Mouse (Mus musculus): Measurements from ENCODE around the gene H60b. TPM values are rescaled to one million over a fixed set of nuclear protein-coding genes. Genes with fewer than 3 reads are reported as not detected.
"Not testable (repeated sequence)": the region's sequence is repeated elsewhere in the genome, so short reads cannot be mapped to it uniquely, and the experiment has no call there.

Gene H60b
- total and polyA plus RNA-seq, 3 experiments, result not detected

DNA sequence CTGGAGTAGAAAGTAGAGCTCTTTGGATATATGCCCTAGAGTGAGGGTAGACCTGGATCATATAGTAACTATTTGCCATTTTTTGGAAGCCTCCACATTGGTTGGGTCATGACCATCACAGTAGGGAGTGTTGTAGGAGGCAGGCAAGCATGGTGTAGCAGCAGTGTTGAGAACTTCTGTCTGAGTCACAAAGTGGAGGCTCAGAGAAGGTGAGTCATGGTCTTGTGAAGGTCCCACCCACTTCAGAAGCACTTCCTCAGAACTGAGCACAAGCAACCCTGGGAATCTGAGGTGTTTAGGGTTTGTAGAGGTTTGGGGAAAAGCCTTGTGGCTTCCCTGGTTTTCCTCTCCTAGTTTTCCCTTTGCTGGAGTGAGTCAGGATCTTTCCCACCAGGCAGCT, 10.7 kb downstream of the H60b start:
- intact Hi-C loops (cut with DNase I); H3K9ac ChIP-seq (ENCODE audit: low read depth, low read length); H3K36me3 ChIP-seq (ENCODE audit: control insufficient read depth, insufficient read depth, low read length); DNase-seq; H3K4me1 ChIP-seq (ENCODE audit: control insufficient read depth, insufficient read depth, low read length); H3K79me2 ChIP-seq (replicated peaks; ENCODE audit: control insufficient read depth, insufficient read depth, low read length); H3K27ac ChIP-seq; H3K4me3 ChIP-seq; H3K27me3 ChIP-seq (ENCODE audit: control insufficient read depth, insufficient read depth, low read length): not testable (repeated sequence)

DNA sequence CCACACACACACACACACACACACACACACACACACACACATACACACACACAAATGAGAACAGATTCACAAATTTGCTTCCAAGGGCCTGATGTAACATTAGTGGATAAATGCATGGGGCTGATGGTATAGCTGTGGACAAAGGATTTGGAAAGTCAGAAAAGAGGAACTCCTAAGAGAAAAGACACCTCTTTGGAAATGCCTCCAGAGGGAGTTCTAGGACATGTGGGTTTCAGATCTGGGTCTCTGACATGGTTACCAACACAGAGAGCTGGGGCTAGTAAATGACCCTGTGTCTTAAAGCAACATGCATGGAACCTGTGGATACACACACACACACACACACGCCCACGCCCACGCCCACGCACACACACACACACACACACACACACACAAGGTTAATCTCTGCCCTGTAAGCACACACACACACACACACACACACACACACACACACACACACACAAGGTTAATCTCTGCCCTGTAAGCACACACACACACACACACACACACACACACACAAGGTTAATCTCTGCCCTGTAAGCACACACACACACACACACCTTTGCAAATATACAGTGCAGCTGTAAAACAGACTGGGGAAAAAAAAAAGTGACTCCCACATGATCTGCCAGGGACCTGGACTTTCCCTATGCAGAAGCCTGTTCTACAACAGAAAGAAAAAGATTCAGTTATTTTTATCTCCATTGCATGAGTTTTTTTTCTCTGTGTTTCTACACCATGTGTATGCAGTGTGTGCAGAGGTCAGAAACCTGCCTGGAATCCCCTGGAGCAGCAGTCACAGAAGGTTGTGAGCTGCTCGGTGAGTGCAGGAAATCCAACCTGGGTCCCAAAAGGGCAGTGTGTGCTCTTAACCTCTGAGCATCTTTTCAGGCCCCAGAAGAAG, 14.3 kb downstream of the H60b start:
- DNase-seq; H3K4me3 ChIP-seq; H3K9ac ChIP-seq (ENCODE audit: low read depth, low read length); intact Hi-C loops (cut with DNase I); H3K4me1 ChIP-seq (ENCODE audit: control insufficient read depth, insufficient read depth, low read length); H3K36me3 ChIP-seq (ENCODE audit: control insufficient read depth, insufficient read depth, low read length); H3K27me3 ChIP-seq (ENCODE audit: control insufficient read depth, insufficient read depth, low read length); H3K79me2 ChIP-seq (replicated peaks; ENCODE audit: control insufficient read depth, insufficient read depth, low read length); H3K27ac ChIP-seq: not testable (repeated sequence)
- WGBS, result 37% methylated on average over 5 of the region's 5 CpGs

DNA sequence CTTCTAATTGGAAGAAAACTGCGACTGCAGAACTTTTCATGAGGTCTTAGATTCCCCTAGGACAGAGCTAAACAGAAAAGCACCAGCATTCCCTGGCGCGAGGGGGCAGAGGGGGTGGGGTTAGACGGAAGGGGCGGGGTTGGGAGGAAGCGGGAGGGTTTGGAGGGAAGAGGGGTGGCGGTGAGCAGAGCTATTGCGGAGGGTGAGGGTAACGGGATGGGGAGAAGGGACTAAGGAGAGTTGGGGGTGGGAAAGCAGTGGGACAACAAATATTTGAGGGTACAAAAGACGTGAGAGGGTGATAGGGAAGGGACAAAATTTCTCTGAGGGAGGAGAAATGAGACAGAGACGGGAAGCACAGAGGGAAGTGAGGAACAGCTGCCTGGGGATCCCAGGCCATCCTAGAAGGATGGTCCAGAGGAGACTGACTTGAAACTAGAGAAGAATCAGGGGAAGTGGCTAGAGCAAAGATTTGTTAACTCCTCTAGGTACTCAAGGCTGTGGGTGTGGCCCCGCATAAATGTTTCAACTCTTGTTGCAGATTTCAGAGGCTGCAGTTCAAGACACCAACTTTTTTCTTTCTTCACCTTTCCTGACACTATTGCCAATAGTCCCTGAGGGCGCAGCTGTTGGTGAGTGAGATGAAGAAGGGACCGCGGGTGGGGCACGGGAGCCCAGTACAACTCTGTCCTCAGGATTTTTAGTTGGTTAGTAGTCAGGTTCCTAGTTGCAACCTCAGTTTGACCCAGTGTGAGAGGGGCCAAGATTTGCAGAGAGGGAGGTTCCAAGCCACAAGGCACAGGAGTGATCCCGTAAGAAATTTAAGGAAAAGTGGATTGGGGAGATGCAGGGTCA, 15.2 kb downstream of the H60b start:
- H3K4me1 ChIP-seq (ENCODE audit: control insufficient read depth, insufficient read depth, low read length); intact Hi-C loops (cut with DNase I); H3K27me3 ChIP-seq (ENCODE audit: control insufficient read depth, insufficient read depth, low read length); H3K27ac ChIP-seq; H3K4me3 ChIP-seq; H3K79me2 ChIP-seq (replicated peaks; ENCODE audit: control insufficient read depth, insufficient read depth, low read length); H3K9ac ChIP-seq (ENCODE audit: low read depth, low read length); H3K36me3 ChIP-seq (ENCODE audit: control insufficient read depth, insufficient read depth, low read length); DNase-seq: not testable (repeated sequence)
- 18% methylated on average over 12 of the region's 17 CpGs for WGBS

DNA sequence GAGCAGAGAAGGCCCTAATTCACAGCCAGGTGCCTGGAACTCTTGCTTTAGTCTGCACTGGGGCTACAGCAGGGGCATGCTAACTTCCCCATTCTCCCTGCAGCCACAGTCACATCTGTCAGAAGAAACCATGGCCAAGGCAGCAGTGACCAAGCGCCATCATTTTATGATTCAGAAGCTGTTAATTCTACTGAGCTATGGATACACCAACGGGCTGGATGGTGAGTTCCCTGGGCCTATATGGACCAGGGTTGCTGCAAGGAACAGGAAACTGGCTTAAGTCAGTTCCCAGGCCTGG, 15.8 kb downstream of the H60b start:
- DNase-seq; H3K9ac ChIP-seq (ENCODE audit: low read depth, low read length); H3K27ac ChIP-seq; H3K79me2 ChIP-seq (replicated peaks; ENCODE audit: control insufficient read depth, insufficient read depth, low read length); H3K27me3 ChIP-seq (ENCODE audit: control insufficient read depth, insufficient read depth, low read length); intact Hi-C loops (cut with DNase I); H3K36me3 ChIP-seq (ENCODE audit: control insufficient read depth, insufficient read depth, low read length); H3K4me3 ChIP-seq; H3K4me1 ChIP-seq (ENCODE audit: control insufficient read depth, insufficient read depth, low read length): not testable (repeated sequence)
- 85% methylated on average over 2 of the region's 2 CpGs for WGBS

DNA sequence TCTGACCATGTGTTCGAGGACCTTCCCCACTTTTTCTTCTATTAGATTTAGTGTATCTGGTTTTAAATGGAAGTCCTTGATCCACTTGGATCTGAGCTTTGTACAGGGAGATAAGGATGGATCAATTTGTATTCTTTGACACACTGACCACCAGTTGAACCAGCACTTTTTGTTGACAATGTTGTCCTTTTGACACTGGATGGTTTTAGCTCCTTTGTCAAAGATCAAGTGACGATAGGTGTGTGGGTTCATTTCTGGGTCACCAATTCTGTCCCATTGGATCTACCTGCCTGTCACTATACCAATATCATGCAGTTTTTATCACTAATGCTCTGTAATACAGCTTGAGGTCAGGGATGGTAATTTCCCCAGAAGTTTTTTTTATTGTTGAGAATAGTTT, 18.1 kb downstream of the H60b start:
- H3K4me1 ChIP-seq (ENCODE audit: control insufficient read depth, insufficient read depth, low read length); H3K27ac ChIP-seq; DNase-seq; H3K27me3 ChIP-seq (ENCODE audit: control insufficient read depth, insufficient read depth, low read length); H3K9ac ChIP-seq (ENCODE audit: low read depth, low read length); H3K36me3 ChIP-seq (ENCODE audit: control insufficient read depth, insufficient read depth, low read length); intact Hi-C loops (cut with DNase I); H3K79me2 ChIP-seq (replicated peaks; ENCODE audit: control insufficient read depth, insufficient read depth, low read length); H3K4me3 ChIP-seq: not testable (repeated sequence)
- 87% methylated on average over 2 of the region's 2 CpGs for WGBS

DNA sequence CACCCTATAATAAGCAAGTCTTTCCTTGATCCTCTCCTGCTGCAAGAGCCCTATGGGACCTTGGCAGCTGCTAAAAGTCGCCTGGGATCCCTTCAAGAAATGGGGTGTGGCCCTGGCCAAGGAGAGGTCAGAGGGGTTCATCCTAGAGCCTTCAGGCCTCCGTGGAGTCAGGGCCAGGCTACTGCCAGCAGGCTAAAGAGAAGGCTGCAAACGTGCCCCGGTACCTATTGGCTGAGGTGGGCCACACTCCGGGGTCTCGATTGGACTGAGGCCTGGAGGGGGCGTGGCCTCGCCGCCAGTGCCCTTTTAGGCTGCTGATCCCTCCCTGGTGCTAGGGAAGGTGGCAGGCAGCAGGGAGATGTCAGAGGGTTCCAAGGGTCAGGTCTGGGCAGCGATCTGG, 32.6 kb downstream of the H60b start:
- H3K4me1 ChIP-seq (ENCODE audit: control insufficient read depth, insufficient read depth, low read length); H3K79me2 ChIP-seq (replicated peaks; ENCODE audit: control insufficient read depth, insufficient read depth, low read length); H3K27ac ChIP-seq; H3K4me3 ChIP-seq; intact Hi-C loops (cut with DNase I); H3K9ac ChIP-seq (ENCODE audit: low read depth, low read length); H3K36me3 ChIP-seq (ENCODE audit: control insufficient read depth, insufficient read depth, low read length); H3K27me3 ChIP-seq (ENCODE audit: control insufficient read depth, insufficient read depth, low read length); DNase-seq: not testable (repeated sequence)
- WGBS, result 15% methylated on average over 8 of the region's 10 CpGs

DNA sequence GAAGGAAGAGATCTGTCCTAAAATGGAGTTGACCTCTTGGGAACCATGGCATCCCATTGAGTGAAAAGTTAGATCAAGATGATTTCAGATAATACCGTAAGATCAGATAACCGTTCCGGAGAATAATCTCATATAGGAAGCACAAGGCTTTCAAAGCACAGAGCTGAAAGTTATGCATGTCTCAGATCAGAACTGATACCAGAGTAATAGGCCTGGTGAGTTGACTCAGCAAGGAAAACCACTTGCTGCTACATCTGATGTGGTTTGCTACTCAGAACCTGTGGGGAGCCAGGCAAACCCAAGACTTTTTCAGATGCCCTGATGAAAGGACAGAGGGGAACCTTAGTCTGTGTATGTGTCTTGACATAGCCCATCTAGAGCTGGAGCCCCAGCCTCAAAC, 43.0 kb downstream of the H60b start:
- intact Hi-C loops (cut with DNase I); H3K79me2 ChIP-seq (replicated peaks; ENCODE audit: control insufficient read depth, insufficient read depth, low read length); H3K9ac ChIP-seq (ENCODE audit: low read depth, low read length); H3K4me3 ChIP-seq; DNase-seq; H3K4me1 ChIP-seq (ENCODE audit: control insufficient read depth, insufficient read depth, low read length); H3K27ac ChIP-seq; H3K36me3 ChIP-seq (ENCODE audit: control insufficient read depth, insufficient read depth, low read length); H3K27me3 ChIP-seq (ENCODE audit: control insufficient read depth, insufficient read depth, low read length): not testable (repeated sequence)
- WGBS, result 83% methylated on average over 2 of the region's 3 CpGs

DNA sequence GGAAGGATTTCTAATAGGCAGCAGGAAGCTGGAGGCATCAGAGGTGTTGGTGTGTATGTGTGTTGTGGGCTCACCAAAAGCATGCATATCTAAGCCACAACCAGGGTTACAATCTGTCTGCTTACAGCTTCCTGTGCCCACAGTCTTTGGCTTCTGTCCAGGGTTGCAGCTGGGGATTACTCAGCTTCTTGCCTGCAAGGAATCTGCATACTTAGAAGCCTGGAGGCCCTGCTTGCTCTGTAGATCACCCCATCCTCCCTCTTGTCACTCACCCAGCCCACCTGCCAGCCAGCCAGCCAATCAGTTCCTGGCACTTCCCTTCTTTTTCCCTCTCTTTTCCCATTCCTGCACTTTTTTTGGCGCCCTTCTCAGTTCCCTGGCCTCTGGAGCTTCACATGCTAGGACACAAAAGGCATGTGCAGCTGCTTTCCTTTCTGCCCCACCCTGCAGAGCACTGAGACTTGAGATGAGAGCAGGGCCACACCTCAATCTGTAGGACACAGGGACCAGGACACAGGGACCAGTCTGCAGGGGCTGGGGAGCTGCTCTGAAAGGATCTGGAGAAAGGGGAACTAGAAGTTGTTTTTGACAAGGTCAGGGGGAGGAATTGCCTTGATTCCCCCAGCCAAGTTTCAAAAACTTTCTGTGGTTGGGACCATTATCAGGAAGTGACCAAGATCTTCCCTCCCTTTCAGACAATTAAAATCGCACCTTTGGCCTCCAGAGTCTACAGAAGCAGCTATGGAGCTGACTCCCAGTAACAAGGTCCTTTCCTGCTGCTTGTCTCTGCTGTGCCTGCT, 44.6 kb downstream of the H60b start:
- not testable (repeated sequence) for H3K79me2 ChIP-seq (replicated peaks; ENCODE audit: control insufficient read depth, insufficient read depth, low read length)

DNA sequence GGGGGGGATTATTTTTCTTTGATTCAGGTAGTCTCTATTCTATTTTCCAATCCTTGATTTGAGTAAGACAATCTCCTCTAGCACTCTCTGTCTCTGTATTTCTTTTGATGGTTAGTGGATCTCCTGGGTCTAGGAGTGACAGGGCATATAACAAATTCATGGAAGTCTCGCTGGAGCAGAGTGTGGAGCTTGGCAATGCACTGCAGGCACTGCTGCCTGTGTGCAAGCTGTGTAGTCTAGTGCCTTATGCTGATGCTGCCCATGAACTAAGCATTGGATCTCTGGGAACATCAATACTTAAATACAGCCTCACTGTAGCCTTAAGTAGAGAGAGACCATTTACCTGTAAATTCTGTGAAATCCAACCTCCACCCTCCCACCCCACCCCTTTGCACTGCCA, 48.1 kb downstream of the H60b start:
- DNase-seq; H3K4me1 ChIP-seq (ENCODE audit: control insufficient read depth, insufficient read depth, low read length); H3K27me3 ChIP-seq (ENCODE audit: control insufficient read depth, insufficient read depth, low read length); H3K4me3 ChIP-seq; intact Hi-C loops (cut with DNase I); H3K27ac ChIP-seq; H3K36me3 ChIP-seq (ENCODE audit: control insufficient read depth, insufficient read depth, low read length); H3K9ac ChIP-seq (ENCODE audit: low read depth, low read length); H3K79me2 ChIP-seq (replicated peaks; ENCODE audit: control insufficient read depth, insufficient read depth, low read length): not testable (repeated sequence)
- 61% methylated on average over 1 of the region's 1 CpGs for WGBS

More for the DNA sequence above, 44.6 kb downstream of the H60b start:
- H3K4me3 ChIP-seq; DNase-seq; H3K36me3 ChIP-seq (ENCODE audit: control insufficient read depth, insufficient read depth, low read length); H3K4me1 ChIP-seq (ENCODE audit: control insufficient read depth, insufficient read depth, low read length); H3K27me3 ChIP-seq (ENCODE audit: control insufficient read depth, insufficient read depth, low read length); H3K9ac ChIP-seq (ENCODE audit: low read depth, low read length); H3K27ac ChIP-seq; intact Hi-C loops (cut with DNase I): not testable (repeated sequence)
- WGBS, result no CpG with 5 or more reads among the region's 2 CpGs

All from heart, adult 2 months (tissue).